Mouse (Mus musculus): ENCODE data around the gene Olfr77. TPM values are rescaled to one million over a fixed set of nuclear protein-coding genes. Genes with fewer than 3 reads are reported as not detected.

Gene Olfr77
- 0.20 and 0.21 TPM in 2 replicates for polyA plus RNA-seq (2015; fragmentation: Nextera tagmentation; extraction: Ambion mirVana)

DNA sequence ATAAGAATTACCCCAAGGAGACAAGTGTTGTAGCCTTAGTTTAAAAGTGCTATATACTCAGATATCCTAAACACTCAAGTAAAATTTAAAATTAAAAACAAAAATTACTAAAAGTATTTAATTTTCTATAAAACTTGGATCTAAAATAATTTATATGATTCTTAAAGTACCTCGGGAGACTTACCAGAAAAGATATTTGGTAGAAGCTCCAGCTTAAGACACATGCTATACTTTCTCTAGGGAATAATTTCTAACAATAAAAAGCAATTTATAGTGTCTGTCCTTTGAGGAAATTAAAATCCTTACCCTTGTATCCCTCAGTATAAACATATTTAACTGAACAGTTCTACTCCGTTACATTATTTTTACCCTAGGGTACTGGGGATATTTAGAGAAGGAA is at the start of gene Olfr77:
Gene Olfr77 (plus strand): TSS at position 301 of the 400 bp plus-strand sequence.
- Histone ChIP-seq H3K27ac (no peak within 1 kb of the TSS), H3K4me3 (replicated peaks) (no peak within 1 kb of the TSS), H3K4me1 (replicated peaks) (no peaks in the 10 kb centered on the region), H3K27me3 (no peaks in the 10 kb centered on the region), H3K9ac (no peak within 1 kb of the TSS), H3K4me2 (no peak within 1 kb of the TSS), H3K36me3 (no peaks in the 10 kb centered on the region), H3K9me3 (replicated peaks) (no peaks in the 10 kb centered on the region)
- ATAC-seq (ENCODE audit: low read depth) (no peak), DNase-seq (no peak)
- WGBS (ENCODE audit: insufficient replicate concordance): 60% methylated on average over 2 of the region's 2 CpGs

DNA sequence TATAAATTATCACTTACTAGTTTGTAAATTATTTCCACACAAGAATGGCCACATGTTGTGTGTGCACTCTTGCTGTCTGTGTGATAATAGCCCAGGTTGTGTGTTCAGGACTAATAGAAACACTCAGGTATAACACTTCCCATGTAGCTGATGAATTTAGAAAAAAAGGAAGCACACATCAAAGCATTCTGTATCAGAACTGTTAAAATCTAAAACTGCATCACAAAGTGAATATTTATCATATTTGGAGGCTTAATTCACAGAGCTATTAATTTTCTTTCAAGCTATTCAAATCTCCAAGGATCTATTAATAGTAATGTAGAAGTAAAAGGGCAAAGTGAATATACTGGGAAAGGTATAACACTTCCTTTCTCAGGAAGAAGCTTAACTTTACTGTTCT is 28.8 kb upstream of the Olfr77 start, which contains the start of gene Olfr862:
Gene Olfr862 (minus strand): TSS at position 101 of the 400 bp plus-strand sequence.
- no peak within 1 kb of the TSS for H3K9ac ChIP-seq
- H3K4me1 ChIP-seq (replicated peaks): no peaks in the 10 kb centered on the region
- no peak within 1 kb of the TSS for H3K27ac ChIP-seq
- H3K4me3 ChIP-seq (replicated peaks): no peak within 1 kb of the TSS
- no peaks in the 10 kb centered on the region for H3K27me3 ChIP-seq
- H3K4me2 ChIP-seq: no peak within 1 kb of the TSS
- DNase-seq: no peak
- no peaks in the 10 kb centered on the region for H3K36me3 ChIP-seq
- no peak for ATAC-seq (ENCODE audit: low read depth)
- no peaks in the 10 kb centered on the region for H3K9me3 ChIP-seq (replicated peaks)

DNA sequence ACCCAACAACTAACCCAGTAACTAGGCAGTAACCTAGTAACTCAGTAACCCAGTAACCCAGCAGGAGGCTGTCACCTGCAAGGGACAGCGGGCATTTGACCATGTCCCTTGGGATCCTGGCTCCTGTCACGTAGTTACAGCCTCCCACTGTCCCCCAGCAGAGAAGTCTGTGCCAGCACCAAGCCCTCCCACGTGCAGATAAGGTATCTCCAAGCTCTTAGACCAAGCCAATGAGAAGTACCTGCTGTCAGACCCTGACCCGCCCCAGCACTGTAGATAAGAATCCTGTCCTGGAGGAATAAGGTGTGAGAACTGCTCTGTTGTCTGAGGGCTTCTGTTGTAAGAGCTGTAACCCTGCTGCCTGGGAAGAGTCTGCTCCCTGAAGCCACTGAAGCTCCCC is 5.5 kb upstream of the Olfr77 start:
- Histone ChIP-seq H3K9ac (no peak overlapping the region), H3K4me2 (no peak overlapping the region), H3K4me3 (replicated peaks) (no peak overlapping the region), H3K4me1 (replicated peaks) (no peaks in the 10 kb centered on the region), H3K27me3 (no peaks in the 10 kb centered on the region), H3K9me3 (replicated peaks) (no peaks in the 10 kb centered on the region), H3K36me3 (no peaks in the 10 kb centered on the region), H3K27ac (no peak overlapping the region)
- DNase-seq: no peak
- WGBS (ENCODE audit: insufficient replicate concordance): 40% methylated on average over 4 of the region's 4 CpGs
- ATAC-seq (ENCODE audit: low read depth): no peak

Other genes starting within 250 kb of the Olfr77 start
- not detected in 2 replicates for gene Olfr857, start 207.4 kb upstream of the Olfr77 start, polyA plus RNA-seq (2015; fragmentation: Nextera tagmentation; extraction: Ambion mirVana)
- gene Olfr58, start 136.6 kb upstream of the Olfr77 start, polyA plus RNA-seq (2015; fragmentation: Nextera tagmentation; extraction: Ambion mirVana): not detected in 2 replicates
- not detected in 2 replicates for gene Olfr859, start 112.0 kb upstream of the Olfr77 start, polyA plus RNA-seq (2015; fragmentation: Nextera tagmentation; extraction: Ambion mirVana)
- not detected in 2 replicates for gene Olfr860, start 67.1 kb upstream of the Olfr77 start, polyA plus RNA-seq (2015; fragmentation: Nextera tagmentation; extraction: Ambion mirVana)
- not detected in 2 replicates for gene Olfr862, start 28.9 kb upstream of the Olfr77 start, polyA plus RNA-seq (2015; fragmentation: Nextera tagmentation; extraction: Ambion mirVana)
- not detected in 2 replicates for gene Olfr866, start 111.2 kb downstream of the Olfr77 start, polyA plus RNA-seq (2015; fragmentation: Nextera tagmentation; extraction: Ambion mirVana)
- gene Olfr867, start 140.7 kb downstream of the Olfr77 start, polyA plus RNA-seq (2015; fragmentation: Nextera tagmentation; extraction: Ambion mirVana): not detected in 2 replicates
- not detected in 2 replicates for gene Olfr868, start 181.8 kb downstream of the Olfr77 start, polyA plus RNA-seq (2015; fragmentation: Nextera tagmentation; extraction: Ambion mirVana)
- not detected in 2 replicates for gene Olfr869, start 212.1 kb downstream of the Olfr77 start, polyA plus RNA-seq (2015; fragmentation: Nextera tagmentation; extraction: Ambion mirVana)